Mouse (Mus musculus) intestine, postnatal 0 days (tissue): ENCODE measurements at regions not wholly inside any gene's neighbourhood (a gene's known extent, or its start where the extent isn't known, plus 50 kb on each side); places are given as distances from the start of the nearest gene placed in this dataset.

Experiments used
- ATAC-seq: fragments of 200-750 bp; cut with Nextera tagmentation; 2 replicates; pipeline ENCODE4 v1.8.0; 2017; ENCODE audit warnings: mild to moderate bottlenecking, moderate TSS enrichment, moderate library complexity
- H3K27ac ChIP-seq: fragments of 300-500 bp; sonication (generic); 2 replicates; pipeline ENCODE4 v1.5.1; 2014; ENCODE audit warnings: mild to moderate bottlenecking, low read depth, low read length, moderate library complexity
- H3K27me3 ChIP-seq: fragments of 300-500 bp; sonication (generic); replicated peaks from 2 replicates; pipeline ENCODE4 v1.6.1; 2014; ENCODE audit warnings: low read length, mixed read lengths; ENCODE audit not compliant: control insufficient read depth, insufficient read depth
- H3K36me3 ChIP-seq: fragments of 300-500 bp; sonication (generic); 2 replicates; pipeline ENCODE4 v1.6.1; 2014; ENCODE audit warnings: mild to moderate bottlenecking, moderate library complexity; ENCODE audit not compliant: control insufficient read depth, insufficient read depth
- H3K4me1 ChIP-seq: fragments of 300-500 bp; sonication (generic); replicated peaks from 2 replicates; pipeline ENCODE4 v1.6.1; 2014; ENCODE audit warnings: antibody characterized with exemption, low read length, mixed read lengths; ENCODE audit not compliant: control insufficient read depth, insufficient read depth
- H3K4me2 ChIP-seq: fragments of 300-500 bp; sonication (generic); replicated peaks from 2 replicates; pipeline ENCODE4 v1.6.1; 2014; ENCODE audit warnings: low read depth, mild to moderate bottlenecking, moderate library complexity
- H3K4me3 ChIP-seq: fragments of 300-500 bp; sonication (generic); 2 replicates; pipeline ENCODE4 v1.5.1; 2014; ENCODE audit warnings: low read depth, low read length
- H3K9ac ChIP-seq: fragments of 300-500 bp; sonication (generic); 2 replicates; pipeline ENCODE4 v1.6.1; 2014; ENCODE audit warnings: mild to moderate bottlenecking, low read depth, low read length
- H3K9me3 ChIP-seq: fragments of 300-500 bp; sonication (generic); 2 replicates; pipeline ENCODE4 v1.6.1; 2016; ENCODE audit warnings: mixed run types; ENCODE audit not compliant: control insufficient read depth
- CTCF ChIP-seq: sonication (generic); IDR thresholded peaks from 2 replicates; pipeline ENCODE4 v1.5.1; 2016; ENCODE audit warnings: low read depth, mild to moderate bottlenecking, control low read depth, antibody characterized with exemption, moderate library complexity
- WGBS: fragments of 180-500 bp; shearing (Covaris S2); extraction: QIAGEN DNeasy Blood & Tissue Kit; methylation state at CpG from one replicate; pipeline ENCODE4 v1.1.7; 2014; 5-methylcytosine and 5-hydroxymethylcytosine counted together

- no peaks in the 10 kb centered on the region for H3K36me3 ChIP-seq
- H3K4me3 ChIP-seq, result no peak overlapping the region
- H3K27ac ChIP-seq, result no peak overlapping the region
- no peaks in the 10 kb centered on the region for H3K4me1 ChIP-seq
- H3K4me2 ChIP-seq, result no peak overlapping the region
- H3K9me3 ChIP-seq, result no peaks in the 10 kb centered on the region
- H3K27me3 ChIP-seq, result no peaks in the 10 kb centered on the region
- ATAC-seq, result peak; percentile 83
- no peak overlapping the region for H3K9ac ChIP-seq
- TF ChIP-seq CTCF, result no peak
- 22% methylated on average over 2 of the region's 2 CpGs for WGBS
These were observed 70.2 kb upstream of the Slco6d1 start for GRCm38 (mm10) chr1:98350725-98351124.

GRCm38 (mm10) chr1:98351530-98351929 is 69.4 kb upstream of the Slco6d1 start:
- no peaks in the 10 kb centered on the region for H3K27me3 ChIP-seq
- WGBS, result 88% methylated on average over 2 of the region's 2 CpGs
- no peak overlapping the region for H3K4me2 ChIP-seq
- H3K9ac ChIP-seq, result no peak overlapping the region
- H3K4me1 ChIP-seq, result no peaks in the 10 kb centered on the region
- no peak overlapping the region for H3K4me3 ChIP-seq
- ATAC-seq, result no peak
- TF ChIP-seq CTCF, result no peak
- no peaks in the 10 kb centered on the region for H3K36me3 ChIP-seq
- H3K9me3 ChIP-seq, result no peaks in the 10 kb centered on the region
- no peak overlapping the region for H3K27ac ChIP-seq
